Comparison of ENCODE assay signal across 8 mouse cellular contexts in the genomic region with DNA sequence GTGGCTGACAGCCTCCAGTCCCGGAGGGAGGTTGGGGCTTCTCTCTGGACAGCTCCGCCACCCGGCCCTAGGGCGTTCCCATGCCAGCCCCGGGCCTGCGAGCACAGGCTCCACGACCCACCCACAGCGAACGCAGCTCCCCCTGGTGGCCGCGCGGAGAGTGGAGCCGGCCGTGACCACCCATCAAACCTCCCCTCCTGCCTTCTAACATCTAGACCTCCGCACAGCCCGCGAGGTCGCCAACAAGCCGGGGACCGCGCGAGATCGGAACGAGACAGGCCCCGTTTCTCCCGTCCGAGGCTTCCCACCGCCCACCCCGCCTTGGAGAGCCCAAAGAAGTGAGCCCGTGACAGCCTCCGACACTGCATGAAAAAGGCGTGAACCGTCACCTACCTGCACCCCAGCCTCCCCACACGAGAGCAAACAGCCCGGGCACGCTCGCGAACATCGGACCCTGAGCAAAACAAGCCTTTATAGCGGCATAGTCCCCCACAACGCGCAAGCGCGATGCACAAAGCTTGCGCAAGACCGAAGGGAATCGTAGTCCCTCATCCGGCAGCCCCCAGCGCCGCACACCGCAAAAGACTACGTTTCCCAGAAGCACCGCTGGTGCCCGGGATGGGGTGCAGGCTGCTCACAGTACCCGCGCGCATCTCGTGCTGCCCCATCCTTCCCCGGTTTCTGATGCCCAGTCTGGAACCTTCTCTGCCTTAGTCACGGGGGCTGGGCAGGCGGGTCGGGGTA. TPM values are rescaled to one million over a fixed set of nuclear protein-coding genes. Genes with fewer than 3 reads are reported as not detected.
DNase-seq lines count a peak whose midpoint lies in the region; ATAC-seq and TF ChIP-seq lines count a peak whose summit lies in the region.

TSS of gene Abcc5 (minus strand) at position 540 of the 744 bp plus-strand sequence.

- WGBS in forebrain, embryonic 14.5 days: under 1% methylated on average over 62 of the region's 62 CpGs
- WGBS in neural tube, embryonic 15.5 days: under 1% methylated on average over 62 of the region's 62 CpGs

- no peak within 1 kb of the TSS for H3K27ac ChIP-seq in ES-Bruce4 (ENCODE audit: insufficient read depth, low read length)
- H3K27ac ChIP-seq in forebrain, embryonic 14.5 days (ENCODE audit: low read depth, low read length): peak within 1 kb of the TSS; percentile 86
- H3K27ac ChIP-seq in neural tube, embryonic 15.5 days (replicated peaks): peak within 1 kb of the TSS; percentile 94

- no peaks in the 10 kb centered on the region for H3K9me3 ChIP-seq in ES-Bruce4 (replicated peaks; ENCODE audit: control insufficient read depth, insufficient read depth, low read length, poor library complexity, severe bottlenecking)
- H3K9me3 ChIP-seq in forebrain, embryonic 14.5 days (replicated peaks; ENCODE audit: control insufficient read depth, low read length): no peaks in the 10 kb centered on the region
- H3K9me3 ChIP-seq in neural tube, embryonic 15.5 days (replicated peaks): no peaks in the 10 kb centered on the region

- no peaks in the 10 kb centered on the region for H3K4me1 ChIP-seq in ES-Bruce4 (ENCODE audit: control insufficient read depth, insufficient read depth, low read length)
- peaks cover 11% of the 10 kb centered on the region for H3K4me1 ChIP-seq in forebrain, embryonic 14.5 days (ENCODE audit: control insufficient read depth, insufficient read depth, low read length)
- H3K4me1 ChIP-seq in neural tube, embryonic 15.5 days: peaks cover 23% of the 10 kb centered on the region

- peak within 1 kb of the TSS; percentile 78 for H3K4me2 ChIP-seq in forebrain, embryonic 14.5 days (ENCODE audit: low read length)
- peak within 1 kb of the TSS; percentile 72 for H3K4me2 ChIP-seq in neural tube, embryonic 15.5 days

- no peaks in the 10 kb centered on the region for H3K27me3 ChIP-seq in ES-Bruce4 (ENCODE audit: control insufficient read depth, insufficient read depth, low read length, poor library complexity, severe bottlenecking)
- no peaks in the 10 kb centered on the region for H3K27me3 ChIP-seq in forebrain, embryonic 14.5 days (replicated peaks; ENCODE audit: control insufficient read depth, insufficient read depth, low read length)
- no peaks in the 10 kb centered on the region for H3K27me3 ChIP-seq in neural tube, embryonic 15.5 days (replicated peaks)

- peak; percentile 98 for DNase-seq in forebrain, embryonic 14.5 days (ENCODE audit: low spot score)
- peak; percentile 92 to 93 for DNase-seq in heart, postnatal 14 days
- DNase-seq in layer of hippocampus, adult 11-12 months (ENCODE audit: low spot score): peak; percentile 95
- peak; percentile 91 to 93 for DNase-seq in lung, adult 18-20 months
- peak; percentile 93 for DNase-seq in testis, postnatal 14 days (ENCODE audit: low spot score)

- TF ChIP-seq CTCF in ES-Bruce4 (IDR thresholded peaks at IDR 0.05; ENCODE audit: low read depth, low read length): peak; percentile 76

- peak; percentile 100 for ATAC-seq in cerebellum, adult (ENCODE audit: insufficient number of reproducible peaks, low FRiP score, low TSS enrichment)
- peak; percentile 99 for ATAC-seq in forebrain, embryonic 14.5 days
- peak; percentile 98 for ATAC-seq in neural tube, embryonic 15.5 days (ENCODE audit: low FRiP score)

- TF ChIP-seq EP300 in ES-Bruce4 (IDR thresholded peaks at IDR 0.05; ENCODE audit: insufficient read depth, low read depth, low read length): no peak

- intact Hi-C loops in heart, postnatal 14 days (cut with DNase I): loop anchor here (5.0 to 10.0 kb wide), 2 partner anchors 51 to 219 kb away; no protein-coding TSS in a partner anchor

- TF ChIP-seq POLR2A in ES-Bruce4 (IDR thresholded peaks at IDR 0.05; ENCODE audit: insufficient read depth, low read length): no peak

- H3K9ac ChIP-seq in ES-Bruce4 (ENCODE audit: low read depth, poor library complexity, severe bottlenecking): peak within 1 kb of the TSS; percentile 36
- peak within 1 kb of the TSS; percentile 84 for H3K9ac ChIP-seq in forebrain, embryonic 14.5 days (ENCODE audit: low read length)
- H3K9ac ChIP-seq in neural tube, embryonic 15.5 days (replicated peaks): peak within 1 kb of the TSS; percentile 87

- 0 out of 2 replicates have a peak, but pooled peaks cover 2% of the 10 kb centered on the region for H3K36me3 ChIP-seq in ES-Bruce4 (ENCODE audit: control insufficient read depth, insufficient read depth, low read length, poor library complexity, severe bottlenecking)
- peaks cover 10% of the 10 kb centered on the region for H3K36me3 ChIP-seq in forebrain, embryonic 14.5 days (ENCODE audit: control insufficient read depth, insufficient read depth, low read length)
- H3K36me3 ChIP-seq in neural tube, embryonic 15.5 days: peaks cover 10% of the 10 kb centered on the region

- H3K4me3 ChIP-seq in ES-Bruce4 (ENCODE audit: low read depth, low read length): peak within 1 kb of the TSS; percentile 98
- peak within 1 kb of the TSS; percentile 69 for H3K4me3 ChIP-seq in forebrain, embryonic 14.5 days (ENCODE audit: low read depth, low read length)
- H3K4me3 ChIP-seq in neural tube, embryonic 15.5 days (replicated peaks): peak within 1 kb of the TSS; percentile 87

RNA-seq across cellular contexts. Expression of gene Abcc5, which starts in this region (rescaled TPM):
- 85.0 and 89.5 TPM in 2 replicates for polyA plus RNA-seq in ES-Bruce4 (2011; ENCODE audit: insufficient read depth, insufficient read length, low read depth, missing spikeins)
- 96.7 and 120 TPM in 2 replicates for polyA plus RNA-seq in forebrain, embryonic 14.5 days (2014; fragmentation: Nextera tagmentation; extraction: Ambion mirVana)
- 10 to 100 TPM; 42.0 to 43.3 TPM for total RNA-seq in heart, postnatal 14 days (2021)
- 120 and 142 TPM in 2 replicates for polyA plus RNA-seq in neural tube, embryonic 15.5 days (2015; fragmentation: Nextera tagmentation; extraction: Ambion mirVana)

Comparison
In these comparisons a context has a peak if more than half of its experiments do, and no peak if none do; other contexts are left out.
1. H3K9ac ChIP-seq: peak in every context shown above with its lines; median percentile 87 in neural tube, embryonic 15.5 days; 84 in forebrain, embryonic 14.5 days; 36 in ES-Bruce4.